Comparison of ENCODE assay signal across 28 mouse cellular contexts in genomic region chr11:46248352-46248751, GRCm38 (mm10). TPM values are rescaled to one million over a fixed set of nuclear protein-coding genes. Genes with fewer than 3 reads are reported as not detected.
DNase-seq lines count a peak whose midpoint lies in the region; ATAC-seq and TF ChIP-seq lines count a peak whose summit lies in the region.
"Had no signal": no experiment of that assay in that cellular context is flagged by ENCODE, and none has a peak within 500 bp of the region (broad histone marks: within the 10 kb centered on the region; RNA-seq: fewer than 3 reads in every experiment).

No protein-coding gene starts in this region.

- H3K9me3 ChIP-seq in hindbrain, embryonic 16.5 days (ENCODE audit: control insufficient read depth, low read length): no peaks in the 10 kb centered on the region
- H3K9me3 ChIP-seq in hindbrain, embryonic 10.5 days: no peaks in the 10 kb centered on the region
- no peaks in the 10 kb centered on the region for H3K9me3 ChIP-seq in midbrain, postnatal 0 days (ENCODE audit: low read length)
- no peaks in the 10 kb centered on the region for H3K9me3 ChIP-seq in midbrain, embryonic 15.5 days
- H3K9me3 ChIP-seq in neural tube, embryonic 15.5 days (replicated peaks): no peaks in the 10 kb centered on the region
- H3K9me3 ChIP-seq: embryonic facial prominence, embryonic 12.5 days; embryonic facial prominence, embryonic 15.5 days had no signal

- H3K36me3 ChIP-seq in hindbrain, embryonic 16.5 days (ENCODE audit: control insufficient read depth, insufficient read depth, low read length): peaks cover 44% of the 10 kb centered on the region
- H3K36me3 ChIP-seq in hindbrain, embryonic 10.5 days: peaks cover 75% of the 10 kb centered on the region
- peaks cover 63% of the 10 kb centered on the region for H3K36me3 ChIP-seq in midbrain, postnatal 0 days (ENCODE audit: insufficient read depth, low read length)
- H3K36me3 ChIP-seq in midbrain, embryonic 15.5 days (replicated peaks): peaks cover 56% of the 10 kb centered on the region
- H3K36me3 ChIP-seq in neural tube, embryonic 15.5 days: peaks cover 70% of the 10 kb centered on the region
- H3K36me3 ChIP-seq: embryonic facial prominence, embryonic 15.5 days had no signal

- no peaks in the 10 kb centered on the region for H3K27me3 ChIP-seq in hindbrain, embryonic 16.5 days (replicated peaks; ENCODE audit: control insufficient read depth, insufficient read depth, low read length)
- no peaks in the 10 kb centered on the region for H3K27me3 ChIP-seq in hindbrain, embryonic 10.5 days (ENCODE audit: insufficient read depth, poor library complexity, severe bottlenecking)
- no peaks in the 10 kb centered on the region for H3K27me3 ChIP-seq in midbrain, postnatal 0 days (ENCODE audit: insufficient read depth, low read length)
- no peaks in the 10 kb centered on the region for H3K27me3 ChIP-seq in midbrain, embryonic 15.5 days (replicated peaks)
- H3K27me3 ChIP-seq in neural tube, embryonic 15.5 days (replicated peaks): no peaks in the 10 kb centered on the region
- H3K27me3 ChIP-seq: embryonic facial prominence, embryonic 12.5 days; embryonic facial prominence, embryonic 15.5 days had no signal

- H3K9ac ChIP-seq in hindbrain, embryonic 16.5 days (ENCODE audit: low read depth, low read length): no peak overlapping the region
- H3K9ac ChIP-seq in midbrain, postnatal 0 days (replicated peaks; ENCODE audit: low read length, poor library complexity, severe bottlenecking): no peak overlapping the region
- H3K9ac ChIP-seq in midbrain, embryonic 15.5 days: no peak overlapping the region
- no peak overlapping the region for H3K9ac ChIP-seq in neural tube, embryonic 15.5 days (replicated peaks)
- H3K9ac ChIP-seq: embryonic facial prominence, embryonic 12.5 days; embryonic facial prominence, embryonic 15.5 days; forebrain, postnatal 0 days had no signal

- no peak for DNase-seq in hindbrain, embryonic 10.5 days (ENCODE audit: low spot score)
- DNase-seq in midbrain, postnatal 0 days (ENCODE audit: low spot score): peak; percentile 24
- no peak for DNase-seq in left cerebral cortex, adult 18-20 months (ENCODE audit: low spot score in 2 of 2)
- DNase-seq: adrenal gland, adult 2 months; adrenal gland, postnatal 14 days; cerebellum, adult 11 months; cerebellum, adult 2 months; cerebellum, adult 9-11 months; cerebellum, postnatal 25 days; forebrain, postnatal 0 days; gastrocnemius, adult 2 months; gastrocnemius, postnatal 14 days; heart, adult 11 months had no signal

- H3K4me2 ChIP-seq in hindbrain, embryonic 16.5 days (ENCODE audit: low read length): no peak overlapping the region
- H3K4me2 ChIP-seq in midbrain, postnatal 0 days (ENCODE audit: low read depth, low read length, poor library complexity, severe bottlenecking): no peak overlapping the region
- no peak overlapping the region for H3K4me2 ChIP-seq in midbrain, embryonic 15.5 days
- no peak overlapping the region for H3K4me2 ChIP-seq in neural tube, embryonic 15.5 days
- H3K4me2 ChIP-seq: embryonic facial prominence, embryonic 12.5 days; embryonic facial prominence, embryonic 15.5 days; heart, embryonic 11.5 days had no signal

- no peak overlapping the region for H3K4me3 ChIP-seq in hindbrain, embryonic 16.5 days (ENCODE audit: low read length)
- no peak overlapping the region for H3K4me3 ChIP-seq in hindbrain, embryonic 10.5 days
- no peak overlapping the region for H3K4me3 ChIP-seq in midbrain, postnatal 0 days (ENCODE audit: low read depth, low read length)
- no peak overlapping the region for H3K4me3 ChIP-seq in midbrain, embryonic 15.5 days
- H3K4me3 ChIP-seq in neural tube, embryonic 15.5 days (replicated peaks): no peak overlapping the region
- H3K4me3 ChIP-seq: embryonic facial prominence, embryonic 12.5 days; embryonic facial prominence, embryonic 15.5 days; gastrocnemius, adult 2 months had no signal

- H3K27ac ChIP-seq in hindbrain, embryonic 16.5 days (ENCODE audit: low read depth, low read length): no peak overlapping the region; the same call in 1 of the 2 replicates
- no peak overlapping the region for H3K27ac ChIP-seq in hindbrain, embryonic 10.5 days
- H3K27ac ChIP-seq in midbrain, postnatal 0 days (ENCODE audit: low read depth, low read length): no peak overlapping the region
- no peak overlapping the region for H3K27ac ChIP-seq in midbrain, embryonic 15.5 days
- peak overlapping the region; percentile 63 for H3K27ac ChIP-seq in neural tube, embryonic 15.5 days (replicated peaks)
- H3K27ac ChIP-seq: embryonic facial prominence, embryonic 12.5 days; embryonic facial prominence, embryonic 15.5 days; gastrocnemius, adult 2 months had no signal

- no peaks in the 10 kb centered on the region for H3K4me1 ChIP-seq in hindbrain, embryonic 16.5 days (ENCODE audit: control insufficient read depth, insufficient read depth, low read depth, low read length)
- no peaks in the 10 kb centered on the region for H3K4me1 ChIP-seq in hindbrain, embryonic 10.5 days (replicated peaks)
- H3K4me1 ChIP-seq in midbrain, postnatal 0 days (ENCODE audit: insufficient read depth, low read length): no peaks in the 10 kb centered on the region
- H3K4me1 ChIP-seq in midbrain, embryonic 15.5 days: no peaks in the 10 kb centered on the region
- no peaks in the 10 kb centered on the region for H3K4me1 ChIP-seq in neural tube, embryonic 15.5 days
- H3K4me1 ChIP-seq: embryonic facial prominence, embryonic 12.5 days; embryonic facial prominence, embryonic 15.5 days had no signal

- TF ChIP-seq CTCF in midbrain, postnatal 0 days (IDR thresholded peaks at IDR 0.05): no peak

- peak; percentile 59 for ATAC-seq in hindbrain, embryonic 16.5 days
- ATAC-seq in midbrain, postnatal 0 days (ENCODE audit: low FRiP score): no peak
- ATAC-seq in midbrain, embryonic 15.5 days (replicated peaks): no peak
- ATAC-seq in neural tube, embryonic 15.5 days (ENCODE audit: low FRiP score): peak; percentile 80
- ATAC-seq: CD4-positive, CD25-positive, alpha-beta regulatory T cell, adult 4 months; forebrain, embryonic 14.5 days; forebrain, postnatal 0 days; inflammation-experienced regulatory T-cells, adult 6 months had no signal

- WGBS in hindbrain, embryonic 16.5 days: 84% methylated on average over 3 of the region's 3 CpGs
- WGBS in hindbrain, embryonic 10.5 days: 93% methylated on average over 3 of the region's 3 CpGs
- 86% methylated on average over 3 of the region's 3 CpGs for WGBS in midbrain, postnatal 0 days
- 88% methylated on average over 3 of the region's 3 CpGs for WGBS in midbrain, embryonic 15.5 days
- 58% methylated on average over 3 of the region's 3 CpGs for WGBS in neural tube, embryonic 15.5 days

RNA-seq across cellular contexts. Expression of gene Fndc9, which starts 13.0 kb away (rescaled TPM):
- 2.7 and 3.8 TPM in 2 replicates for polyA plus RNA-seq in hindbrain, embryonic 16.5 days (2015; fragmentation: Nextera tagmentation; extraction: Ambion mirVana)
- 0.40 and 0.80 TPM in 2 replicates for polyA plus RNA-seq in hindbrain, embryonic 10.5 days (2016; fragmentation: Nextera tagmentation; extraction: Ambion mirVana)
- 11.8 and 12.2 TPM in 2 replicates for total RNA-seq in midbrain, postnatal 0 days (2014; rRNA removed)
- polyA plus RNA-seq in midbrain, postnatal 0 days (2015; fragmentation: Nextera tagmentation; extraction: Ambion mirVana): 18.9 and 20.8 TPM in 2 replicates
- polyA plus RNA-seq in midbrain, embryonic 15.5 days (2015; fragmentation: Nextera tagmentation; extraction: Ambion mirVana): 8.4 and 10.0 TPM in 2 replicates
- 1.5 and 2.3 TPM in 2 replicates for polyA plus RNA-seq in neural tube, embryonic 15.5 days (2015; fragmentation: Nextera tagmentation; extraction: Ambion mirVana)
- total RNA-seq in left cerebral cortex, adult 18-20 months (2021): 1 to 10 TPM; 3.0 to 3.9 TPM
- total RNA-seq: adrenal gland, adult 2 months; adrenal gland, postnatal 14 days; adrenal gland, postnatal 4 days; gastrocnemius, adult 2 months; gastrocnemius, postnatal 14 days; gastrocnemius, postnatal 4 days; heart, adult 8-10 months; heart, postnatal 25 days; hematopoietic stem cell, adult 5-6 weeks had no signal
- polyA plus RNA-seq: adrenal gland, adult 2 months; heart, embryonic 11.5 days; heart, postnatal 0 days had no signal

Comparison
In these comparisons a context has a peak if more than half of its experiments do, and no peak if none do; other contexts are left out.
1. ATAC-seq: peak in hindbrain, embryonic 16.5 days (single experiment) and neural tube, embryonic 15.5 days (single experiment); none in midbrain, postnatal 0 days (single experiment) and midbrain, embryonic 15.5 days (single experiment).